Mouse (Mus musculus) T-helper 17 cell (primary cell): Measurements from ENCODE around the gene Ankrd60.

ENCODE experiments used
- in situ Hi-C, 2 experiments: fragments of 300-600 bp; cut with MboI, MseI; formaldehyde crosslinking; loops; 1 replicate in 1 of 2; 2 replicates in 1 of 2; pipeline ENCODE4 v1.15.1; 2025; ENCODE audit warnings: high pct_unique_total_duplicates in 2 of 2

The Ankrd60 gene

GRCm38 (mm10) chr2:173528493-173528892 is 49.7 kb downstream of the Ankrd60 start:
- in situ Hi-C loops, result no loop called here

DNA sequence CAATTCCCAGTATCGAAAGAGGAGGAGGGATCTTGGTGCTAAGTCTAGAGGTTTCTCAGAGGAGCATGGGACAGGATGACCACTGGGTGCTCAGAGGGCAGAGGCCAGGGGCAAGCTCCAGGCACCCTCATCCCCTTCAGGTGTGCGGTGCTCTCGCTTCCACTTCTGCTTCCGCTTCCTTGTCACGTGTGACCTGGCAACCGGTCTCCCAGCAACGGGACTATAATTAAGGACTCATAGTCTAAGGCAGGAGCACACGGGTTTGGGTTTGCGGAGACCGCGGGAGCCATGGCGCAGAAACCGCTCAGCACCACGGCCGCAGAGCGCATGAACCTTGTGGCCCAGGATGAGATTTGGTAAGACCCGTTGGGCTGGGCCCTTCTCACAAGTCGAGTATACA is 55.8 kb downstream of the Ankrd60 start, which contains the start of gene 1700021F07Rik:
Gene 1700021F07Rik (plus strand): TSS at position 211 of the 400 bp plus-strand sequence.
- in situ Hi-C loops, result no loop called here
